Mouse (Mus musculus): ENCODE results near the gene Cers5.
"Not testable (repeated sequence)": the region's sequence is repeated elsewhere in the genome, so short reads cannot be mapped to it uniquely, and the experiment has no call there.

Cers5 gene

DNA sequence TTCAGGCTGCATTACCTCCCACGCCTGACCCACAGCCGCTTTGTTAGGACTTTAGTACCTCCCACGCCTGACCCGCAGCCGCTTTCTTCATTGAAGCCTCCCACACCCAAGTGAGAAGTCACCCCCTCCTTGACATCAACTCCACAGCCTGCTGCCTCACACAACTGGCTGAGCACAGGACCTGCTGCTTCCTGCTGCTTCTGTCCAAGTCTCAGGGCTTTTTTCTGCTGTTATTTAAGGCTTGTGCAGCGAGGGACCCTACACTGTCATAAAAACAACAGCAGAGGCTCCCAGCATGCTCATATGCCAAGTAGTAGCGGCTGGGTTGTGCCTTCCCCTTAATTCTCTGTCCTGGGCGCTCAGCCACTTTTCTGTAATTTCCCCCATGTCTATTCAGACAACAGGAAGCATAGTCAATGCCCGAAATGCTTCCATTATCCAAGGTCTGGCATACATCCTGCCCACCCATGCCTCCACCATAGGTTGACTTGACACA, 15.0 kb upstream of the Cers5 start:
- no peak for DNase-seq

DNA sequence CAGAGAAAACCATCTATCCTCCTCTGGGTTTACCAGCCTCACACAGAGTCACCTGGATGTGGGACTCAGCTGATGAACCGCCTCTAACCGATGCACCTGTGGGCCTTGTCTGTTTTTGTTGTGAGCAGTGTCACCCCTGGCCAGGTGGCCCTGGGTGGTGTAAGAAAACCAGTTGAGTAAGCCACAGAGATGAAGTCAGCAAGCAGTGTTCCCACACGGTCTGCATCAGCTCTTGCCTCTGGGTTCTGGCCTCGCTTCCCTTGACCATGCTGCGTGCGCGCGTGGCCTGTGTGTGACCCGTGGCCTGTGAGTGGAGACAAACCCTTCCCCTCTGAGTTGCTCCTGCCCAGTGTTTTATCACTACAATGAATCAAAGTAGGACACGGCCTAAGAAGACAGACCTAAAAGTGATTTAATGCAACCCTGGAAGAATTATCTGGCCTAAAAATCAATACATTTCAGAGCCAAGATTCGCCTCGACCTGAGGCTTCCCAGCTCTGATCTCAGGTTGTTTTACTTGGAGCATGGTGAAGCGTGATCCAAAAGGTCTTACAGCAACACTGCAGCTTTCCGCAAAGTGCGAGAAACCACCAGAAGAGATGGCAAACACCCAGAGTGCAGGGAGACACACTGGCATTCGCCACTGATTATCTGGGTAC, 6.1 kb upstream of the Cers5 start:
- DNase-seq: no peak

DNA sequence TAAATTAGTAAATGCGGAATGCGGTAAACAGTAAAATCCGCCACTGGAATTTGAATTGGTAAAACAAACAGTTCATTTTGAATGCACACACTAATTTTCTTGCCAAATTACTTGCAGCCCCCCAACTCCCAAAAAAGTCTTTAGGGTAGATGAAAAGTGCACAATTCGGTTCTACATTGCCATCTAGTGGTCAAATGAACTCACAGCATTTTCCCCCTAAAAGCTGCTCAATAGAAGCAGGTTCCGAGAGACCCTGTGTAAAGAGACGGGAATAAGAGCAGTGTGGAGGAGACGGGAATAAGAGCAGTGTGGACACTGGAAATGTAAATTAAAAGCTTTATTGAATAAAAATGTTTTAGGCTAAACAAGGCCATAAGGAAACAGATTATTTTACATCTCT, 5.5 kb upstream of the Cers5 start:
- no peak for DNase-seq

DNA sequence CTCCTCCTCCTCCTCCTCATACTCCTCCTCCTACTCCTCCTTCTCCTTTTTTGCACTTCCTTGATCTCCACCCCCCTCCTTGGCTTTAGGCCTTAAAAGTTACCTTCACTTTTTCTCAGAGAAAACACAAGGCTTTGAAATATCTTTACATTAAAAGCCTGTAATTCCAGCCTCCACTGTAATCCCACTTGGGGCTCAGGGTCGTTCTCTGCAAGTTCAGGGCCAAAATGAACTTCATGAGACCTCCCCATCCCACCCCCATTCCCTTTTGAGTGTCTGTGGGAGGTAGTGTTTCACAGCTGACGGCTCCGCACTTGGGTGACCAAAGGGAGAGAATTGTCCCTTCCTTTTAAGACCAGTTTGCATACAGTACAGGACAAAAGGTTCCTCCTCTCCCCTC, 240 bp upstream of the Cers5 start:
- no peak for DNase-seq

DNA sequence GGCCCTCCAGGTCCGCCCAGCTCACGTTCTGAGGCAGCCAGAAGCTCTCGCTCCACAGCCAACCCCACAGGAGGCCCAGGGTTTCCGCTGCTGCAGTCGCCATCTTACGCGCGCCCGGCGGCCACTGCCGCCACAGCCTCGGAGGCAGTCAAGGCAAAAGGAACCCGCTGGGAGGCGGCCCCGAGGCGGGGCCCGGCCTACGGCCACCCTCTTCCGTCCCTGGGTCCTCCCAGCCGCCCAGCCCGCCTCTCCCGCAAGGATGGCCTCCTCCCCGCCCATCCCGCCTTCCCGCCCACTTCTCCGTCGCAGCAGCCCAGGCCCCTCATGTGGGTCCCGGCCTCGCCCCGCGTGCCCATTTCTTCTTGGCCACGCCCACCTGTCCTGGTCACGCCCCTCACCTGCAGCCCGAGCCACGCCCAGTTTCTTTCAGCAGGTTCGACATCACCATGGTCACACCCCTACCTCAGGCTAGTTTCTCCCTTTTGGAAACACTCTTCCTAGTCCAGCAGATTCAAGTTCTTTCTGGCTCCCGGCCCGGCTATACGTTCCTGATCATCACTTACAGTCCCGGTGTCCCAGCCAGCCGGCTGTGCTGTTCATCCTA, 306 bp downstream of the Cers5 start:
- peak; percentile 79 for DNase-seq

DNA sequence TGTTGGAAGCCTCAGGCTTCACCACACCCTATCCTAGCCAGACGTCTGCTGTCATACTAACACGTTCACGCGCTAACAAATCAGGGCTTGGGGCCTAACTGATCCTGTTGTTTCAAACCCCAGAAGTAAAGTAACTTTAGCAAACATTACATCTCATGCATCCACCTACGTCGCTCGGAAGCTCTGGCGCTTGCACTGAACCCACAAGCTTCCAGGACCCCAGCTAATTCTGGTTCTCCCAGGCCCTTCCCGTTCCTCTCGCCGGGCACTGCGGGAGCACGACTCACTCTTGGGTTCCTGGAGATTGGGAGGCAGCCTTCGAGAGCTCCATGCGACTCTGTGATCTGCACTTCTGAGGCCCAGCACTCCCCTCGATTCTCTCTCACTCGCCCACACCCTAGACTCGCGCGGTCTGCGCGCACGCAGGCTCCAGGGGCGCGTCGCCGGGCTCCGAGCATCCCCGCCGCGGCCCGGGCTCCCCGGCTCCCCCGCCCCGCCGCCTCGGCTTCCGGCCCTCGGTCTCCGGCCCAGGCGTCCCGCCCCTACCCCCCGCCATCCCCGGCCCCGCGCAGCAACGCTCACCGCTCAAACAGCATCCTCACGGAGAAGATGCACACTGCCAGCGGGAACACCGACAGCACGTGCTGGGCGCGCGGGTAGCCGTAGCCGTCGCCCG, 946 bp downstream of the Cers5 start:
- peak; percentile 29 for DNase-seq

DNA sequence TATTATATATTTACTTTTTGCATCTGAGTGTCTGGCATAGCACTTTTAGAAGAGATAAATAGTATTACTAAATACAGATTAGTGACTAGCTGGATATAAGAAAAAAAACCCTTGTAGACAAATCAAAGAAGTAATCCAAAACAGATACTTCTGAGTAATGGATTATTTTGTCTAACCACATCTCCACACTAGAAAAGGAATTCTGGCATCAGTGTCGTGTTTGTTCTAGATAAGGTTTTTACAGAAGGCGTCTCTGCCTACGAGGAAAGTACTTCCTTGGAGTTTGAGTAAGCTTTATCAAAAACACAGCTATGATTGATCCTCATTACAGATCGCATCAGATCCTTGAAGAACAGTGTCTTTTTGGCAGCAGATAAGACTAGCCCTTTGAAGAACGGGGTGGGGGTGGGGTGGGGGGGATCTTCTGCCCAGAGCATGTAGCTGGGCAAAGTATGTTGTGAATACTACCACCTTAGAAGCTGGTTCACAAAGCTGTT, 1.6 kb downstream of the Cers5 start:
- DNase-seq: no peak

DNA sequence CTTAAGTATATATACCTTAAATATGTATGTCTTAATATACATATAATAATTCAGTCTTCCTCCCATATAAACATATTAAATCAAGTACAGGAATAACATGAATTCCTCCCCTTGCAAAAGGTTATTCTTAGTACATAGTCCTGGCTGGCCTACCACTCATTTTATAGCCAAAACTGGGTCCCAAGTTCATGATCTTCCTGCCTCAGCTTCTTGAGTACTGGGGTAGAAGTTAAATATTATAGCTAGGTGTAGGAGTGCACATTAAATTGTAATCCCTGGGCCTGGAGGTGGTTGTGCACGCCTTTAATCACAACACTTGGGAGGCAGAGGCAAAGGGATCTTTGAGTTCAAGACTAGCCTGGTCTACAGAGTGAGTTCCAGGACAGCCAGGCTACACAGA, 3.9 kb downstream of the Cers5 start:
- no peak for DNase-seq

DNA sequence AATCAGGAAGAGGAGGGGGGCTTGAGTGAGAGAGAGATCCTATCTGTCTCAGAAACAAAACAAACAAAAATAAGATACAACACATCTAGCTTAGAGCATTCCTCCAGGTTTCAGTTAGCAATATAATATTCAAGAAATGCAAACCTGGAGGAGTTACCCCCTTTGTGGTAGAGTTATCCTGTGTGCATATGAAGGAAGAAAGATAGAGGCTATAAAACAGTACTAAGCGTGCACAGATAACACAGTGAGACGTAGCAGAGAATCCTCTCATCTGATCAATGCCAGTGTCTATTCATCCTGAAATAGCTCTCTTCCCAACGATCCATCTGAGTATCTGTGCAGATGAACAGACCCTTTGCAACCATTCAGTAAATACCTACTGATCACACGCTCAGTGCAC, 5.2 kb downstream of the Cers5 start:
- DNase-seq: no peak

DNA sequence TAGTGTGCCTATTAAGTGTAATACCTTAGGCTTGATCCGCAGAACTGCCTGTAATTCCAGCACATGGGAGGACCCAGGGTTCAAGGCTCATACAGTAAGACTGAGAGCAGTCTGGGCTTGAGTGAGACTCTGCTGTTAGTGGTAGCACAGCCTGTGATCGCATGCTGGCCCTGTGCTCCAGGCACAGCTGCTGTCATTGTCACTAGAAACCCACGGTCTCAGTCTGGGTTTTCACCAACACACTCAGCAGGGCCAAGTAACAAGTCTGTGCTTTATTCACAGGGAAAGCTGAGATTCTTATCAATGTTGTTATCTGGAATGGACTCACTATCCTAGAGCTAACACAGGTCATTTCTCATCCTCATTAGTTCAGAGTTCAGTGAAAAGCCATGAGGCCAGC, 18.5 kb downstream of the Cers5 start:
- no peak for DNase-seq

DNA sequence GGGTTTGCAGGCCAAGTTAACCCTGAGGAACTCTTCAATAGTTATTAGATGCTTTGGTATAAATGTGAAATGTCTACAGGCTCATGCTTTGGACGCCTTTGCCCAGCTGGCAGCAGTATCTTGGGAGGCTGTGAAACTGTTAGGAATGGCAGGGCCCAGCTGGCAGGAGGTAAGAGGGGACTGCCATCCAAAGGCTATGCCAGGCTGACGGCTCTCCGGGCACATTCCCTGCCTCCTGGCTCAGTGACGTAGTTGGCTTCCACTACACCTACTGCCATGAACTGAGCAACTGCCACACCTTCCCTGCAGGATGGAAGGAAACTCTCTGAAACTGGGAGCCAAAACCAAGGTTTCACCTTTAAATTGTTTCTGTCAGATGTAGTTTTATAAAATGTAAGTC, 32.5 kb downstream of the Cers5 start:
- no peak for DNase-seq

DNA sequence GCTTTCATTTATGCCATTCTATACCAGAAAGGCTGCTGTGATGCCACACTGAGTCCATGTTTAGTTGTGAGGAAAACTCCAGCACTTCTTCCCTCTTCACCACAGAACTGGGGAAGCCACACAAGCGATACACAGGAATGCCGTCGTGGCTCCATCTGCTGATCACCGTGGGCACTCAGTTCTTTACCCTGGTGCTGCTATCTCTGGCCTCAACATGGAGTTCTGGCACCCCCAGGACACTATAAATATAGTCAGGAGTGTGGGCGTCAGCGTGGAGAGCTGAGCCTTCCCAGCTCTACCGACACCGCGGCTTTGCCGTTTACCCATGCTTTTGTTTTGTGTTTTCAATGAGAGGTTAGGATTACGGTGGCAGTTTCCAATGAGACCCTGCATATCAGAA, 36.0 kb downstream of the Cers5 start:
- DNase-seq: no peak

DNA sequence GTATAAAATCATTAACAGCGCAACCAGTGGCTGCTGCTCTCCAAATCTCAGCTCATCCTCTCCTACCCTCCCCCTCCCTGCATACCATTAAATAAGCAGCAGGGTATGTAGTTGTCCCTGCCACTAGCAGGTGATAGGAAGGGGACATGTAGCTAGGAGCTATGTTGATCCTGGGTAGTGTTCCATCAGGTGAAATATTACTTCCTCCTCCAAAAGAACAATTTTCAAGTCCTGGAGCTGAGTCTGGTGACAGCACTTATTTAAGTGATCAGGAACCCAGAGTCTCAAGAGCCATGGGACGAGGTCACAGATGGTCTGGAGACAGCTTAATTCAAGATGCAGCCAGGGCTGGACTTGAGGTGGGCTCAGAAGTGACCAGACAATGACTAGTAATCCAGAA, 37.1 kb downstream of the Cers5 start:
- peak; percentile 100 for DNase-seq

DNA sequence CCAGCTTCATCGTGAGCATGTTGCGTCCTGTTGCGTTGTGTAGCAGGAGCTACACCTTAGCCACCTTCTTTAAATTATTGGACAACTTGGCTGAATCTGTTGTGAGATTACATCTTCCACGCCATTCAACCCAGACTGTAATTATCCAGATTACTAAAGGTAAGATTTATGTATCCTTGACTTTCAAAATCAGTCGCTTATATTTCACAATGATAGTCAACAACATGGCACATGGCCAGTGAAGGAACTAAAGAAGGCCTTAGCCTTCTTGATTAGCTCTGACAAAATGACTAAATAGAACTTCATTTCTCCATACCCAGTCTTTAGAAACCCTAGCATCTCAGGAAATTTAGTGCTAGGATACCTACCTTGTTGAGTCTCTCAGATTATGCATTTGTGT, 39.5 kb downstream of the Cers5 start:
- DNase-seq: no peak

DNA sequence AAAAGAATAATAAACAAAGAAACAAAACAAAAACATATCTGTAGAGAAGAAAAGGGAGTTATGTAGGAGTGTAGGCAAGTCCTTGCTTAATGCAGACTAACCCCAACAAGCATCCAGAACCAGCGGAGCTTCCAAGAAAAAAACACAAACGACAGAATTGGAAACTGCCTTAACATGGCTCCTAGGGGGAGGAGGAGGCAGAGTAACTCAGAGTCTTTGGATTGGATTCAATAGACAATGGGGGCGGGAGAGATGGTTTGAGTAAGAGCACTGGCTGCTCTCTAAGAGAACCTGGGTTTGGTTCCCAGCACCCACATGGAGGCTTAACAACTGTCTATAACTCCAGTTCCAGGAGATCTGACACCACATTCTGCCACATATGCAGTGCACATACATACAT, 41.0 kb downstream of the Cers5 start:
- DNase-seq: no peak

DNA sequence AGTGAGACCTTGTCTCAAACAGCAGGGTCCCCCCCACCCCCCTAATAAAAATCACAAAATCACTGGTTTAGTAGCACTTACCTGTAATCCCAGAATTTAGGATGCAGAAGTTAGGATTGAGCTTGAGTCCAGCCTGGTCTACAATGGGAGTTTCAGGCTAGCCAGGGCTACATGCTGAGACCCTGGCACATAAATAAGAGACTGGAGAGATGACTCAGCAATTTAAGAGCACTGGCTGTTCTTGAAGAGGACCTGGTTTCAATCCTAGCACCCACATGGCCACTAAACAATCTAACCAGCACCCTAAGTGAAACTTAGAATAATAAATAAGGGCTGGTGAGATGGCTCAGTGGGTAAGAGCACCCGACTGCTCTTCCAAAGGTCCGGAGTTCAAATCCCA, 41.5 kb downstream of the Cers5 start:
- no peak for DNase-seq

DNA sequence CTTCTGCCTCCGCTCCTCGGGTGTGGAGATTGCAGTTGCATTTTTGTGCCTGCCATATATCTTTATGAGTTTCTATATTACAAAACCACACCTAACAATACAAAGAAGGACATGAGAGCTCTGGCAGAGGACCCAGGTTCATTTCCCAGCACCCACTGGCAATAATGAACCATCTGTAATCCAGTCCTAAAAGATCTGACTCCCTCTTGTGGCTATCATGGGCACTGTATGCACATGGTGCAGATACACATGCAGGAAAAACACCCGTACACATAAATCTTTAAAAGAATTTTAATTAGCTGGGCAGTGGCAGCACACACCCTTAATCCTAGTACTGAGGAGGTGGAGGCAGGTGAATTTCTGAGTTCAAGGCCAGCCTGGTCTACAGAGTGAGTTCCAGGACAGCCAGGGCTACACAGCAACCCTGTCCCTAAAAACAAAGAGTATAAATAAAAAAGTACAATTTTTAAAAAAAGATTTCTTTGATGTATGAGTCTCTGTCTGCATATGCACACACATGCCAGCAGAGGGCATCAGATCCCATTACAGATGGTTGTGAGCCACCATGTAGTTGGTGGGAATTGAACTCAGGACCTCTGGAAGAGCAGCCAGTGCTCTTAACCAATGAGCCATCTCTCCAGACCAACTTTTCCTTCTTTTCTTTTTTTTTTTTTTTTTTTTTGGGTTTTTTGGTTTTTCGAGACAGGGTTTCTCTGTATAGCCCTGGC, 43.5 kb downstream of the Cers5 start:
- DNase-seq: no peak

DNA sequence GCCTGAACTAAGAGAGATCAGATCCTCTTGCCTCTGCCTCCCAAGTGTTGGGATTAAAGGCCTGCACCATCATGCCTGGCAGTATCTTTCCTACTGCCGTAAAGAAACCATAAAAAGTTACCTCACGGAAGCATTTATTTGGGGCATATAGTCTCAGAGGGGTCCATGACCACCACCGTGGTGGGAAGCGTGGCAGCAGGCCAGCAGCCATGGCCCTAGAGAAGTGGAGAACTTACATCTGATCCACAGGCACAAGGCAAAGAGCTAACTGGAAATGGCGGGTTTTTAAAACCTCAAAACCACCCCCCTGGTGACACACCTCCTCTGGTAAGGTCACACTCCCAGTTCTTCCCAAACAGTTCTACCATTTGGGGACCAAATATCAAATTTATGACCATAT, 44.5 kb downstream of the Cers5 start:
- no peak for DNase-seq

DNA sequence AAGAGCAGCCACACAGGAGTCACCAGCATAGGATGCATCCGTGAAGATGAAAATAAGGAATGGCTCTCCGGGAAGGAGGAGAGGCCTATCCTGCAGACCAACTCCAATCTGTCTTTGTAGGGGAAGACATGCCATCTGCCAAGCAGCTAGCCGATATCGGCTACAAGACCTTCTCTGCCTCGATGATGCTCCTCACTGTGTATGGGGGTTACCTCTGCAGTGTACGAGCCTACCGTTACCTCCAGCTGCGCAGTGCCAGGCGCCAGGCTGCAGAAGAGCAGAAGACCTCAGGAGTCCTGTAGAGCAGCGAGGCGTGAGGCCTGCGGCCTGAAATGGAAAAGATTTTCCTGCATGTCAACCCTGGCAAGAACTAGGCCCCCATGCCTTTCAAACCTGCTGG, 45.2 kb downstream of the Cers5 start:
- no peak for DNase-seq

DNA sequence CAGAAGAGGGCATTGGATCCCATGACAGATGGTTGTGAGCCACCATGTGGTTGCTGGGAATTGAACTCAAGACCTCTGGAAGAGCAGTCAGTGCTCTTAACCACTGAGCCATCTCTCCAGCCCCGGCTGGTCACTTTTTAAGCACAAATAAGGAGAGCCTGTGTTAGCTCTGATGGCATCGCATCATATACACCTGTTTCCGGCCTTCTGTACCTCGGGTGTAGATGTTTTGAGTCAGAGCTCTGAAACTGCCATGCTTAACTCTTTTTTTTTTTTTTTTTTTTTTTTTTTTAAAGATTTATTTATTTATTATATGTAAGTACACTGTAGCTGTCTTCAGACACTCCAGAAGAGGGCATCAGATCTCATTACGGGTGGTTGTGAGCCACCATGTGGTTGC, 45.6 kb downstream of the Cers5 start:
- not testable (repeated sequence) for DNase-seq

DNA sequence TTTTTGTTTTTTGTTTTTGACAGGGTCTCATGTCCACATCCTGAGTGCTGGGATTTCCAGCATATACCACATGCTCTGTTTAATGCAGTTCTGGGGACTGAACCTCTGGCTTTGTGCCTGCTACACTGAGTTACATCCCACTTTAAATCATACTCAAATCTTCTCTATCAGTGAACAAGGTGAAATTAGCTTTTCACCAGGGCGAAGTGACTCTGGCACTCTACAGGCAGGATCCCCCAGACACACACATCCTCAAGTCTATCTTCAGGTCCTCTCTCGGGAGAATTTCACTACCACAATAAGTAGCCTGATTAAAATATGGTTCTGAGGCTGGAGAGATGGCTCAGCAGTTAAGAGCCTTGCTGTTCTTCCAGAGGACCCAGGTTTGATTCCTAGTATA, 46.1 kb downstream of the Cers5 start:
- no peak for DNase-seq

DNA sequence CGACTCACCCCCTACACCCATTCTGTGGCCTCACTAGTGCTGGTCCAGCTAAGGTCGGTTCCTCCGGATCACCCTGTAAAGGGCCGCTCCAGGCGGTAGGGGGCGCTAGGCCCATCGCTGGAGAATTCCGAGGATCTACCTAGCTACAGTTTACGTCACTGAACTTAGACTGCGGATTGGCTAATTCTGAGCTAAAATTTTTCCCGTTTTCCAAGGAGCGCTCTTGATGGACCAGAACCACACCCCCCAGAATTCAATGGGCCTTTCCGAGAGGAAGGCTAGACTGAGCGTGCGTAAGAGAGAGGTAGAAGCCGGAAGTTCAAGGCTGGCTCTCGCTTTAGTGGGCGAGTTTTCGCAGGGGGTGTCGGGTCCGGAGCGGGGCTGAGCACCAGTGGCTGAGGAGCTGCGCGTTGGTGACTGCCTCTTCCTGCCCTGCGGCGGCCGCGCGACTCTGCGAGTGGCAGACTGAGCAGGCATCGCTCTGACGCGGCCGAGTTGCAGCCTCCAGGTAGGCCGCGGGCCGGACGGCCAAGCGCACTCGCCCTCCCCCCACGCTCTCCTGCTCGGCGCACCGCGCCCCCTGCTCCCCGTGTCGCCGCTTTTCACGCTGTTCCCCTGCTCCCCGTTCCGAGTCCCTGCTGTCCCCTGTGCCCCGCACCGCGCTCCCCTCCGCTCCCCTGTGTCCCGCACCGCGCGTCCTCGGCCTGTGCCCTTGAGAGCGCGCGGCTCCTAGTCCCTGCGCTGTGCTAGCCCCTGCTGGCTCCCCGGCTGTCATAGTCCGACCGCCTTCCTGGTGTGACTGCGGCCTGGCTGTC, 47.1 kb downstream of the Cers5 start, which contains the start of gene Cox14:
Gene Cox14, plus strand, starts transcription at position 278 of the 815 bp plus-strand sequence.
- DNase-seq: peak; percentile 88

All from right cerebral cortex, postnatal 14 days (tissue).